Mouse (Mus musculus): ENCODE results near the gene Pcgf2. TPM values are rescaled to one million over a fixed set of nuclear protein-coding genes. Genes with fewer than 3 reads are reported as not detected.

Pcgf2 gene
- total and polyA plus RNA-seq, 2 experiments, result 0.37 to 12.0 TPM

DNA sequence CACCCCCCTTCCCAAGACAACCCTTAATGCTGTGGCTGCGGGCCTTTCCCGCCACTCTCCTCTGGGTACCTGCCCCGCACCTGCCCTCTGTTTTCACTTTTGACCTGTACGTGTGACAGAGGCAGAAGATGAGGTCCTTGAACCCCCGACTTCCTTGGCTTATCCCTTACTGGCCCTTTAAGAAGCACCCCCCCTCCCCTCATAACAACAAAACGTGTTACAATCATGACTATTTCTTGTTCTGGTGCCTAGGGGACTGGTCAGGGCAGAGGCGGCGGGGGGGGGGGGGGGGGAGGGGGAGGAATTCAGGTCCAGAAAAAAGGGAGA is 36.0 kb downstream of the Pcgf2 start:
- no peaks in the 10 kb centered on the region for H3K27me3 ChIP-seq (ENCODE audit: control insufficient read depth, insufficient read depth, low read length)
- H3K79me2 ChIP-seq (ENCODE audit: control insufficient read depth, insufficient read depth, low read length), result no peaks in the 10 kb centered on the region
- H3K4me1 ChIP-seq (ENCODE audit: control insufficient read depth, insufficient read depth, low read length), result peaks cover 9% of the 10 kb centered on the region
- no peaks in the 10 kb centered on the region for H3K36me3 ChIP-seq (ENCODE audit: control insufficient read depth, insufficient read depth, low read length)
- DNase-seq (ENCODE audit: extremely low read depth, low read depth, low spot score), result no peak
- peak overlapping the region; percentile 88 for H3K4me3 ChIP-seq (ENCODE audit: insufficient read depth, low read depth, low read length)
- no peak for TF ChIP-seq CTCF (IDR thresholded peaks at IDR 0.05; ENCODE audit: low read depth, low read length)
- no peak for TF ChIP-seq POLR2A (IDR thresholded peaks at IDR 0.05; ENCODE audit: extremely low read depth, insufficient read depth, low read length)
- peak overlapping the region; percentile 65 for H3K9ac ChIP-seq (ENCODE audit: low read depth, low read length)
- WGBS, result 12% methylated on average over 8 of the region's 8 CpGs
- 0 out of 2 replicates have a peak overlapping the region, but pooled peaks have one; percentile 22 for H3K27ac ChIP-seq (replicated peaks; ENCODE audit: insufficient read depth, low read depth, low read length)

DNA sequence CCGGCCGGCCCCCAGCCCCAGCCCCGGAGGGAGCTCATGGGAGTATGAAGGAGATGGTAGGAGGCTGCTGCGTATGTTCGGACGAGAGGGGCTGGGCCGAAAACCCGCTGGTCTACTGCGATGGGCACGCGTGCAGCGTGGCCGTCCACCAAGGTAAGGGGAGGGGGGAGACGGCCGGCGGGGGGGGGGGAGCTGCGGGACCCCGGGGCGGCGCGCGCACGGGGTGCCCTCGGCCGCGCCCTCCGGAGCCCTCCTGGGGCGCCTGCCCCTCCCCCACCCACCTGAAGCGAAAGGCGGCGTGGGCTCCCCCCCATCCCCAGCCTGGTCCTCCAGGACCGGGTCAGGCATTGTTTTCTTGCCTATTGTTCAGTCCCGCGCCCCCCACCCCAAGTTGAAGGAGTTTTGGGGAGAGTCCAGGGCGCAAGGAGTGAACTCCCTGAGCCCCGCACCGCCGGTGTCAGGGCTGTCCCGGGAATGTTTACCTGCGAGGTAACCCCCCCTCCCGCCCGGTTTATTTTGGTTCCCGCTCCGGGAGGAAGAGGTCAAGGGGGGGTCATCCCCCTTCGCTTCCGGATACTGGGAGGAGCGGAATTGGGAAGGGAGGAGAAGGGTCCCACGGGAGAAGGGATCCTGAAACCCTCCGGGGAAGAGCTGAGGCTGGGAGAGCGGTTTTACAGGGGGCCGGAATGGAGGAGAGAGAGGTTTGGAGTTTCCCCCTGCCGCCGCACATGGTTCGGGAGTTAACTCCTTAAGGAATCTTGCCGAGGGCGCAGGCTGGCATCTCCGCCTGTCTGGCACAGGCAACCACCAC is 36.6 kb downstream of the Pcgf2 start:
- WGBS, result 2% methylated on average over 49 of the region's 57 CpGs
- TF ChIP-seq POLR2A (IDR thresholded peaks at IDR 0.05; ENCODE audit: extremely low read depth, insufficient read depth, low read length) (no peak), CTCF (IDR thresholded peaks at IDR 0.05; ENCODE audit: low read depth, low read length) (no peak)
- Histone ChIP-seq H3K4me1 (ENCODE audit: control insufficient read depth, insufficient read depth, low read length) (peaks cover 12% of the 10 kb centered on the region), H3K27ac (replicated peaks; ENCODE audit: insufficient read depth, low read depth, low read length) (peak overlapping the region; percentile 22; the same call in 1 of the 2 replicates), H3K9ac (ENCODE audit: low read depth, low read length) (peak overlapping the region; percentile 82), H3K36me3 (ENCODE audit: control insufficient read depth, insufficient read depth, low read length) (no peaks in the 10 kb centered on the region), H3K79me2 (ENCODE audit: control insufficient read depth, insufficient read depth, low read length) (no peaks in the 10 kb centered on the region), H3K27me3 (ENCODE audit: control insufficient read depth, insufficient read depth, low read length) (no peaks in the 10 kb centered on the region), H3K4me3 (ENCODE audit: insufficient read depth, low read depth, low read length) (peak overlapping the region; percentile 88)
- no peak for DNase-seq (ENCODE audit: extremely low read depth, low read depth, low spot score)

DNA sequence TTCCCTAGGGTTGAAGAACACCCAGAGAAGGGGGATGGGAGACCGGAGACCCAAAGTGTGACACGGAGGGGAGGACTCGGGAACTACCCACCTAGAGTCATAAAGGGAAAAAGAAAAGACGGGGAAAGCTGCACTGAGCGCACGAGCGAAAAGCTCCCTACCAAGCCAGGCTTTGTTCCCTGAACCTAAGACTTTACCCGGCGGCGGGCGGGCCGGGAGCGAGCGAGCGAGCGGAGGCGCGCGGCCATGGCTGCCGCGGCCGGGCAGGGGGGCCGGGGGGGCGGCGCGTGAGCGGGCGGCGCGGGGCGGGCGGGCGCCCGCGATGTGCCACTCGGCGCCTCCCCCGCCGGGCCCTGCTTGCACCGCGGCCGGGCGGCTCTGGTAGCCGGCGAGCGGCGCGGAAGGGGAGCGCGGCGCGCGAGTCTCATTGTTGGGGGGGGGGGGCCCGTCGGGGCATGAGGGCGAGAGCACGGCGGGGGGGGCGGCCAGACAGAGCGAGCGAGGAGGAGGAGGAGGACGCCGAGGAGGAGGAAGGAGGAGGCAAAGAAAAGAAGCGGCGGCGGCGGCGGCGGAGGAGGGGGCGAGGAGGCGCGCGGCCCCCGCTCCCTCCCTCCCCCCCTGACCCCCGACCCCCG is 37.3 kb downstream of the Pcgf2 start, which contains the start of gene Mllt6:
TSS of gene Mllt6 (plus strand) at position 522 of the 635 bp plus-strand sequence.
- H3K4me3 ChIP-seq (ENCODE audit: insufficient read depth, low read depth, low read length), result peak within 1 kb of the TSS; percentile 88
- peak within 1 kb of the TSS; percentile 22; the same call in 1 of the 2 replicates for H3K27ac ChIP-seq (replicated peaks; ENCODE audit: insufficient read depth, low read depth, low read length)
- peak; percentile 44 for DNase-seq (ENCODE audit: extremely low read depth, low read depth, low spot score)
- H3K4me1 ChIP-seq (ENCODE audit: control insufficient read depth, insufficient read depth, low read length), result peaks cover 14% of the 10 kb centered on the region
- 1% methylated on average over 40 of the region's 76 CpGs for WGBS
- H3K27me3 ChIP-seq (ENCODE audit: control insufficient read depth, insufficient read depth, low read length), result no peaks in the 10 kb centered on the region
- no peaks in the 10 kb centered on the region for H3K79me2 ChIP-seq (ENCODE audit: control insufficient read depth, insufficient read depth, low read length)
- TF ChIP-seq POLR2A (IDR thresholded peaks at IDR 0.05; ENCODE audit: extremely low read depth, insufficient read depth, low read length), result 0 out of 2 replicates have a peak, but pooled peaks have one; percentile 12
- TF ChIP-seq CTCF (IDR thresholded peaks at IDR 0.05; ENCODE audit: low read depth, low read length), result no peak
- H3K9ac ChIP-seq (ENCODE audit: low read depth, low read length), result peak within 1 kb of the TSS; percentile 82
- no peaks in the 10 kb centered on the region for H3K36me3 ChIP-seq (ENCODE audit: control insufficient read depth, insufficient read depth, low read length)

GRCm38 (mm10) chr11:97662207-97662892 is 37.9 kb downstream of the Pcgf2 start:
- peak; percentile 18 for DNase-seq (ENCODE audit: extremely low read depth, low read depth, low spot score)
- H3K36me3 ChIP-seq (ENCODE audit: control insufficient read depth, insufficient read depth, low read length), result no peaks in the 10 kb centered on the region
- no peaks in the 10 kb centered on the region for H3K27me3 ChIP-seq (ENCODE audit: control insufficient read depth, insufficient read depth, low read length)
- H3K4me3 ChIP-seq (ENCODE audit: insufficient read depth, low read depth, low read length), result peak overlapping the region; percentile 88
- TF ChIP-seq POLR2A (IDR thresholded peaks at IDR 0.05; ENCODE audit: extremely low read depth, insufficient read depth, low read length), result no peak
- no peak for TF ChIP-seq CTCF (IDR thresholded peaks at IDR 0.05; ENCODE audit: low read depth, low read length)
- 6% methylated on average over 21 of the region's 21 CpGs for WGBS
- H3K79me2 ChIP-seq (ENCODE audit: control insufficient read depth, insufficient read depth, low read length), result no peaks in the 10 kb centered on the region
- H3K27ac ChIP-seq (replicated peaks; ENCODE audit: insufficient read depth, low read depth, low read length), result no peak overlapping the region
- H3K9ac ChIP-seq (ENCODE audit: low read depth, low read length), result peak overlapping the region; percentile 10; the same call in 1 of the 2 replicates
- peaks cover 14% of the 10 kb centered on the region for H3K4me1 ChIP-seq (ENCODE audit: control insufficient read depth, insufficient read depth, low read length)

DNA sequence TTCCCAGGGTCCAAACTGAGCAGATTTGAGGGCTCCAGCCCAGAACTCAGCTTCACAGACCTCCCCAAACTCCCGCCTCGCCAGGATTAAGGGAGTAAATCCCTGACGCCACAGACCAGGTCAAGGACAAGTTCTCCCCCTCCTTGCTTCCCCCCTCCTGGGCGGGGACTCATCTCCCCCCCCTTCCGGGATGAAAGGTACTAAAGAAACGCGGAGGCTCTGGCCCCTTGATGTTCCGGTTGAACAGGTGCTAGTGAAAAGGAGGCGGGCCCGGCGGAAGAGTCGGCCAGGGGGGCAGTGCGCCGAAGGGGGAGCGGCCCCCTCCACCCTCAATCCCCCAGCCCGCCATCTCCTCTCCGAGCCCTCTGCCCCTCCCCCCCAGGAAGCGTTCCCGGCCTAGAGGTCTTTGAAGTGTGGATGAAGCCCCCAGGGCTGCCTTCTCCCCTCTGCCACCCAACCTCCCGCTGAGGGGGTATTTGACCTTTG is 38.6 kb downstream of the Pcgf2 start:
- no peaks in the 10 kb centered on the region for H3K79me2 ChIP-seq (ENCODE audit: control insufficient read depth, insufficient read depth, low read length)
- DNase-seq (ENCODE audit: extremely low read depth, low read depth, low spot score), result no peak
- H3K9ac ChIP-seq (ENCODE audit: low read depth, low read length), result peak overlapping the region; percentile 30; the same call in 1 of the 2 replicates
- 5% methylated on average over 20 of the region's 20 CpGs for WGBS
- H3K36me3 ChIP-seq (ENCODE audit: control insufficient read depth, insufficient read depth, low read length), result no peaks in the 10 kb centered on the region
- peaks cover 14% of the 10 kb centered on the region for H3K4me1 ChIP-seq (ENCODE audit: control insufficient read depth, insufficient read depth, low read length)
- no peak overlapping the region; the same call in 1 of the 2 replicates for H3K27ac ChIP-seq (replicated peaks; ENCODE audit: insufficient read depth, low read depth, low read length)
- no peaks in the 10 kb centered on the region for H3K27me3 ChIP-seq (ENCODE audit: control insufficient read depth, insufficient read depth, low read length)
- no peak for TF ChIP-seq CTCF (IDR thresholded peaks at IDR 0.05; ENCODE audit: low read depth, low read length)
- TF ChIP-seq POLR2A (IDR thresholded peaks at IDR 0.05; ENCODE audit: extremely low read depth, insufficient read depth, low read length), result no peak
- H3K4me3 ChIP-seq (ENCODE audit: insufficient read depth, low read depth, low read length), result peak overlapping the region; percentile 46

All from liver, adult 2 months (tissue).